Mouse (Mus musculus) lung, adult 2 months (tissue): ENCODE measurements around the gene Ptn.

ENCODE experiments used
- CTCF ChIP-seq: fragments of 200-500 bp; IDR thresholded peaks from 2 replicates; pipeline ENCODE4 v1.5.1; 2011; ENCODE audit warnings: mild to moderate bottlenecking, low read length, control low read depth; ENCODE audit not compliant: insufficient read depth
- POLR2A ChIP-seq: fragments of 200-500 bp; IDR thresholded peaks from 2 replicates; pipeline ENCODE4 v1.6.1; 2011; ENCODE audit warnings: low read depth, mild to moderate bottlenecking, control low read depth, low read length, borderline replicate concordance; ENCODE audit errors: extremely low read depth

- no peak for TF ChIP-seq CTCF
- TF ChIP-seq POLR2A = no peak
These were observed at the start of gene Ptn for GRCm38 (mm10) chr6:36809747-36810285.
